Mouse (Mus musculus) thymus, postnatal 10 days (tissue): Measurements from ENCODE around the gene Mpp3.

ENCODE experiments used
- DNase-seq, 2 experiments: peaks; one replicate each; pipeline ENCODE4 v3.0.0; 2021; ENCODE audit warnings: low spot score in 2 of 2

The Mpp3 gene

GRCm38 (mm10) chr11:101979140-101979539, 49.1 kb downstream of the Mpp3 start:
- no peak for DNase-seq

GRCm38 (mm10) chr11:101976949-101977348, 51.3 kb downstream of the Mpp3 start:
- no peak for DNase-seq

GRCm38 (mm10) chr11:101974923-101975322, 53.3 kb downstream of the Mpp3 start:
- DNase-seq: no peak

GRCm38 (mm10) chr11:101974181-101974580, 54.1 kb downstream of the Mpp3 start:
- no peak for DNase-seq

GRCm38 (mm10) chr11:101973496-101973895, 54.8 kb downstream of the Mpp3 start:
- DNase-seq: no peak

GRCm38 (mm10) chr11:101972651-101973050, 55.6 kb downstream of the Mpp3 start:
- no peak for DNase-seq

- no peak for DNase-seq
Measured at GRCm38 (mm10) chr11:101972097-101972496, 56.2 kb downstream of the Mpp3 start.

- peak in 1 of 2 experiments; percentile 28 for DNase-seq
Measured at GRCm38 (mm10) chr11:101971410-101971809, 56.9 kb downstream of the Mpp3 start.

GRCm38 (mm10) chr11:101969835-101970234, 58.4 kb downstream of the Mpp3 start:
- DNase-seq: no peak

GRCm38 (mm10) chr11:101968791-101969190, 59.5 kb downstream of the Mpp3 start:
- DNase-seq: peak; percentile 10 to 59

DNA sequence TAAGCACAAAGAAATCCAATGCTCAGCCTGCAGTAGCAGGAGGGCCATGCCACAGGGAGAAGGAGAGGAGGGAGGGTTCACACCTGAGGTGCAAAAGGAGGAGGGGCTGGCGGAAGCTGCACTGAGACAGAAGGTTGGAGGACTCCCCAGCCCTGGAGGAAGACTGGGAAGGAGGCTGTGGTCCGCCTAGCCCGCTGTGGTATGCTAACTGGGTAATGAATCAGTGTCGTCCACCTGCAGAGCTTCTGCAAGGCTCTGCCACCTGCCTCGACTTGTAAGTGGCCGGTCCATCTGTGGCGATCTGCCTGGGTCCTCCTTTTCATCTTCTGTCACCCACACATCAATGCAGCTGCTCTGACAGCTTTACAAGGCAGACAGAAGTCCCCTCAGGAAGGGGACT, 60.0 kb downstream of the Mpp3 start:
- no peak for DNase-seq

DNA sequence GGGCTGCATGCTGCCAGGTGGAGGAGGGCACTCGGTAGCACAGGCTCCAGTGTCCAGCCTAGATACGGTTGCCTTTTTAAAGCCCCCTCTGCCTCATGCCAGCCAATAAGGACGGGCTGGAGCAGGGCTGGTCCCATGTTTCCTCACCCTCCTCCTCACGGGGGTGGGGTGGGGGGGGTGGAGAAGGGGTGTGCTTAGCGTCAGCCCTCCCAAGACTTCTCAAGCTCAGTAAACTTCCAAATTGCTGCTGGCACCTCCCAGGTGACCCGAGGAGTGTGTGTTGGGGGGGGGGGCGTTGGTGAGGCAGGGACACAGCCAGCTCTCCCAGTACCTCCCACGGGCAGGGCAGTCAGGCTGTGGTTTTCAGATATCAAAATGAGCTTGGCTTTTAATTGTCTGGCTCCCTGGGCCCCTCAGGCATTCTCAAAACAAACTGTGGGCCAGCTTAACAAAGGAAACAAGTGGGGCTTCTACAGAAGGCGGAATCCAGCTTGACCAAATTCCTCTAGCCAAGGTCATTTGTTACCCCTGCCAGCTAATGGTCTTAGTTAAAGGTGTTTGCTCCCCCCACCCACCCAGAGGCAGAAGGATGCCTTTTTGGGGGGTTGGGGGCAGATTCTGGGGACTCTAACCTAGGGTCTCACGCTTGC, 61.2 kb downstream of the Mpp3 start, which contains the start of gene Sost:
Sost (minus strand) TSS at position 51 of the 650 bp plus-strand sequence.
- DNase-seq: no peak

- DNase-seq: no peak
Measured at GRCm38 (mm10) chr11:101965553-101965952, 62.7 kb downstream of the Mpp3 start.

- DNase-seq: no peak
Measured at GRCm38 (mm10) chr11:101964647-101965046, 63.6 kb downstream of the Mpp3 start.

GRCm38 (mm10) chr11:101963473-101964291, 64.6 kb downstream of the Mpp3 start:
- DNase-seq: no peak

DNA sequence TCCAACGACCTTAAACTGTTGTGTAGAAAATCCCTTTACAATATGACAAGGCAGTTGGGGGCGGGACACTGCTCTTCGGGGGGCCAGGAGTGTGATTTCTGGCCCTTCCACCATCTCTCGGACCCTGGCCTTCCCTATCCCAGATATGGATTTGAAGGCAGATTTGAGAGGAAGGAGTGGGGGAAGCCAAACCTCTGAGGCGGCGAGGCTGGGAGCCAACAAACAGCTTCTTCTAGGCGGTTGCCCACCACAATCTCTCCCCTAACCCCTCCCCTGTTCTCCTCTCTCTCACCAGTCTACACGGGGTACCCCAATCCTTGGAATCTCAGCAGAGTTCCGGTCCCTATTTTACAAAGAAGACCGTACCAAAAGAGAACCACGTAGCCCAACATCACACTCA, 65.2 kb downstream of the Mpp3 start:
- DNase-seq: no peak

DNA sequence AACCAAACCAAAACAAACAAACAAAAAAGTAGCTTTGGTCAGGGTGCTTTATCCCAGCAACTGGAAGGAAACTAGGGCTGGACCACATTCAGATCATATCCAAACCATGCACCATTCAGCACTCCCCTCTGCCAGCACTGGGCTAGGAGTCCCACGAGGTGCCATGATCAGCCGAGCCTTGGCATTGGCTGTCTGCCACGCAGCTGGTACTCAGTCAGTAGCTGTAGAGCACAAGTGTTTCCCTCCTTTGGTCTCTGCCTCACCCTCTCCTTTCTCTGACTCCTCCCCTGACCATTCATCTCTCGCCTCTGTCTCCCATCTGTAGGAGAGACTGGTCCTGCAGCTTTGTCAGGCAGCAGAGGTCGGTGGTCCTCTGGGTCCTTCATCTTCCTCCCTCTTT, 70.8 kb downstream of the Mpp3 start:
- DNase-seq: no peak

DNA sequence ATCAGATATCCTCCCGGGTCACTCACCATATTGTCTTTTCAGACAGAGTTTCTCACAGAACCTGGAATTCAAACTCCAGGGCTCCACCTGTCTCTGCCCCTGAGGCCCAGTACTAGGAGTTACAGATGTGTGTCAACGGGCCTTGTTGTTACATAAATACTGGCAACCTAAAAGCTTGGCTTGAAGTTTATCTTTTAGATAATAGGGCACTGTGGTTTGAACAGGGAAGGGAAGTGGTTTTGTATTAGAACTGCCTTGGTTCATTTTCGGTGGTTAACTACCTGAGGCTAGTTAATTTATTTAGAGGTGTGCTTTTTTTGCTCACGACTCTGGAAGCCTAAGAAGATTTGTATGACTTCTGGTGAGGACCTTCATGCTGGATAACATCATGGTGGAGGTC, 74.8 kb downstream of the Mpp3 start:
- DNase-seq: no peak

DNA sequence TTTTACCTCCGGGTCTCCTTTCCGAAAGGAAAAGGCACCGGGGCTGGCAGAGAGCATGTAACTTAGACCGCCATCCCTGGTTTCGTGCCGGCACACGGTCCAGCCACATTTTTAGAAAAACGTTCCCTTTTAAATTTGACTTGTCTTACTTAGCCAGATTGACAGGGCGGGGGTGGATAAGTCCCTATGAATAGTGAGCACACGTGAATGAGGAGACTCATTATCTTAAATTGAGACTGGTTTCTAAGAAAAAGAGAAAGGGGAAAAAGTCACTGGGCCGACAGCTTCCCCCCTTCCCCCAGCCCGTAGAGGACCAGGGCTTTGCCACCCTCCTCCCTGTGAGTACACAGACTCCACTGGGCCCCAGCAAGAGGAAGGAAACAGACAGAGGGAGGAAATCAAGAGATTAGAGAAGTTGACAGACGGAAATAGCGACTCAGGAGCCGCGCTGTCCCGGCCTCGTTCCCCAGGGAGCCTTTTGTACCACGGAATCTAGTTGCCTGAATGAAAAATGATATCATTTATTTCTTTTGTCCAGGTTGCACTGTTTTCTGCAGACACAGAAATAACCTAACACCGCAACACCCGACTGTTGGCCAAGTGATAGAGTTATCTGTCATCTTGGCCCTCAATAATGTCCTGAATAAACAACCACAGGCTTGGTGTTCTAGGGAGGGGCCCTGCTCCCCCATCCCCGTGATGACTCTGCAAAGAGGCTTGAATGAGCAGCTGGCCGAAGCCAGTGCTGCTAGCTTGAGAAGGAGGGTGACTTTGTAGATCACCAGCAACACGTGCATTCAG, 75.5 kb downstream of the Mpp3 start:
- DNase-seq: no peak

GRCm38 (mm10) chr11:101950021-101950420, 78.2 kb downstream of the Mpp3 start:
- DNase-seq: no peak
